Mouse (Mus musculus) frontal cortex, postnatal 25 days (tissue): ENCODE measurements around the gene Slc22a21.
"Not testable (repeated sequence)": the region's sequence is repeated elsewhere in the genome, so short reads cannot be mapped to it uniquely, and the experiment has no call there.

Experiments used
- DNase-seq, 2 experiments: peaks; one replicate each; pipeline ENCODE4 v3.0.0; 2022; ENCODE audit warnings: low spot score in 2 of 2

Gene Slc22a21

DNA sequence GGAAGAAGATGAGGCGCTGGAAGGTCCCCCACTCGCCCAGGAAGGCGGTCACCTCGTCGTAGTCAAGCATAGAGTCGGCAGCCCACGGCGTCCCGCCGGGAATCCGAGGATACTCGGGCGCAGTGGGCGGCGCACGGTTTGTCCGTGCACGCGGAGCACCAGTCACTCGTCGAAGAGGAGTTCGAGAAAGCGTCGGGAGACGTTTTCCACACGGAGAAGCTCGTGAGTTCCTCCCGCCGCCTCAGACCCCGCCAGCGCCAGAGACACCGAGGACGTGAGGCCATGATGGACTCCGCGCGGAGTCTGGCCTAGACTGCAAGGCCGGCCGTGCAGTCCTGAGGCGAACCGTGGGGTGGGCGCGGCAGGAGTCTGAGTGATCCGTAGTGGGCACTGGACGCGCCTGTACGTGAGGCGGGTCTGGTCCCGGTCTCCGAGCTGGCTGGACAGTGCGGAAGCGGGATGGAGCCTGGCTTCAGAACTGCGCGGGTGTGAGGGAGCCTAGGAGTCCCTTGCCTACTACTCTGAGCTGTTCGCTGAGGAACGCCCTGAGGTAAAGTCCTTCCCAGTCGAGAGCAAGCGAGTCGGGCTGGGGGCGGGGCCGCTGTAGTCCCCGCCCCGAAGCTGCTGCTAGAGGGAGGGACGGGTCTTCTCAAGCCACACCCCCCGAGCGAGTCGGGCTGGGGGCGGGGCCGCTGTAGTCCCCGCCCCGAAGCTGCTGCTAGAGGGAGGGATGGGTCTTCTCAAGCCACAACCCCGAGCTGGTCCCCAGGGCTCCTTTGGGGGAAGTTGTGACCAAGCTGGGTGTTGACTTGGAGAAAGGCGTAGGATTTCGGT, at the start of gene Slc22a21:
TSS of gene Slc22a21 (minus strand) at position 545 of the 834 bp plus-strand sequence.
- DNase-seq, result peak; percentile 7 to 13

DNA sequence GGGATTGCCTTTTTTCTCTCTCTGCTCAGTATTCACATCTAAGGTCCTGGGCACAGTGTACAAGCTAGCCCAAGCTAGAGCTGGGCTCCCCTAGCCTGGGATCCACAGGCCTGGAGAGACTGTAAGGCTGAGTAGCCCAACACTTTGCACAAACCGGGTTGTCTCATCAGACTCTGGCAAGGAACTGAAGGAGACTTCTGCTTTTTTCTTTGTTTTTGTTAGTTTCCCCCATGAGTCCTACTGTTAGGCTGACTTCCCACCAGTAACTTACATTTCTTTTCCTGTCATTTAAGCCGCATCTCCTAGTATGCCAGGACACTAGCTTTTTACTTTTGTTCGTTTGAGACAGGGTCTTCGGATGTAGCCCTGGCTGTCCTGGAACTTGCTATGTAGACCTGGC, 48.9 kb upstream of the Slc22a21 start:
- DNase-seq, result no peak

DNA sequence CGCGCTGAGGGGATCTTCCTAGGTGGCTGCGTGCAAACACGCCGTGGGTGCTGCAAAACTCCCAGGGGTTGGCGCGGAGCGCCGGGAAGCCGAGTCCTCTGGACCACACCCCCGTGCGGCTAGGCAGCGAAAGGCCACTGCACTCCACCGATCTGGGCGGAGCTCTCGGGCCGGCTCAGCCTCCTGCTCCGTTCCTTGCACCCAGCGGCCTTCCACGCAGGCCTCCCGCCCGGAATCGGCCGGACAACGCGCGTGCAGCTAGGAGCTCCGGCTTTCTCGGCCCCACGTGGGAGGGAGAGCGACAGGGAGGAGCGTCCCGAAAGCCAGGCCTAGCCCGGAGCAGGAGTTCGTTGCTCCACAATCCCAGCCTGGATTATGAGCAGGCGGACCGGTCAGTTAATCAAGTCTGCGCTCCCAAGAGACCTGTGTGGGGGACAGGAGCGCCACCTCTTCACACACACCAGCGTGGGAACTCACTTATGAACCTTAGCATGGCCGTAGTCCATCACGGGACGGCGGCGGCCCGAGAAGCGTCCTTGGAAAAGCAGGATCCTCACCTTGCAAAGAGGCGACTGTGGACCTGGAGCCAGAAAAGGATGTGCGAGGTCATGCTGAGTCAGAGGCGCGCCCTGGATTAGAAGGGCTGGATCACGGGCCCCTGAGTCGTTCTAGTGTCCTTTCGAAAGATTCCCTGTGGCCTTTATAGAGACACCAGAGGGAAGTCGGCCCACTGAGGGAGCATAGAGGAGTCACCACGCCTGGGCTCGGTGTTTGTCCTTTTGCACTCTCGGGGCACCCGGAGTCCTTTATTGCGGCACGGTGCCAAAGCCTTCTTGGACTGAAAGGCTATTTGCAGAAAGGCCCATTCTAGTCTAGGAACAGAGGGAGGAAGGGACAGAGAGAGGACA, 48.2 kb upstream of the Slc22a21 start, which contains the start of gene Slc22a4:
TSS of gene Slc22a4 (minus strand) at position 47 of the 908 bp plus-strand sequence.
- peak; percentile 35 to 50 for DNase-seq

DNA sequence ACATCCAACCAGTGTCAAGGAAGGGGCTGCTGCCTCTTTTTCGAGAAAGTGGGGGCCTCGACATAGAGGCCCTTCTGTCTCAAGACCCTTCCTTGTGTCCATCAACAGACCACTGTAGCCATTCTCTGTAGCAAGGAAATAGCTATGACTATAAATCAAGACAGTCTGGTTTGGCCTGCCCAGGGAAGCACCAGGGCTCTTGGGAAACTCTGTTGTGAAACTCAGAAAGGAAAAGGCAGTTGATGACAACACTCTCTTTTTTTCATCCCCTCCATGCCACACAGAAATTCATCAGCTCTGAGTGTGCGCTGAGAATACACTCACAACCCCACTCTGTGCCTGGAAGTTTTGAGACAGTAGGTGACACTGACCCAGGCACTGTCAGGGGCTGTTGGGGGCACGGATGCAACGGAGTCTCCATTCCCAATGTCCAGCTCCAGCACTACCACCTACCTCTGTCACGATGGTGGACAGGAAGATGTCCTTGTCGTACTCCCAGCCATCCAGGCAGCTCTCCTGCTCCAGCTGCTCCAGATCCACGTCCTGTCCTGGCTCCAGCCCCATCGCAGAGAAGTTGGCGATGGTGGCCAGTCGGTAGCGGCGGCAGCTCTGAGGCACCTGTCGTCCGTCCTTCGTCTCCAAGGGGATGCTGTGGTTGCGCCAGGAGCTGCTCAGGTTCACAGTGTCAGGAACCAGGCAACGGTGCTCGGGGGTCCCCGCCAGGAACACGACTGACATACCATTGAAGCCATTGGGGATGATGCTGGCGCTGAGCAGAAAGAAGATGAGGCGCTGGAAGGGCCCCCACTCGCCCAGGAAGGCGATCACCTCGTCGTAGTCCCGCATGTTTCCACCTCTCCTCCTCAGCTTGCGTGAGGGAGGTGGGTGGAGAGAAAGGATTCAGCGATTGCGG, 47.3 kb upstream of the Slc22a21 start:
- no peak for DNase-seq

DNA sequence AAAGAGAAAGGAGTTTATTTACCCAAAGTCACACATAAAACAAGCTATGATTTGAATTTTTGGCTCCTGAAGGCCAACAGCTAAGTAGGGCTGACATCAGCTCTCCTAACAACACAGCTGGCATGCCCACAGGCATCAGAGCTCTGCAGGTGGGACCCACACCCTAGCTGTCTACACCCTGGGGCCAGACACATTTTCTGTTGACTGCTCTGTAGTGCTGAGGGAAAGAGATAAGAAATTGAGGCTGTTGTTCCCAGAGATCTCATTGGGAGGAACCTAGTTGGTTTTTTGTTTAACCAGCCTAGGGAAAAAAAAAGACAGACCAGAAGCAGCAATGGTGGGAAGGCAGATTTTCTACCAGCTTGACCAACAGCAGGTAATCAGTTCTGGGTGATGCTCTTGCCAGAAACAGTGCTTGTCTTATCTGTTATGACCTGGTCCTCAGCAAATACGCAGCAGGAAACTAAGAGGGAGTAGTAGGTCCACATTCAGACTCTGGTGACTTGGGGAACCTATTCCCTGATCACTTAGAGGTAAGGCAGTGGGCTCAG, 46.4 kb upstream of the Slc22a21 start:
- no peak for DNase-seq

DNA sequence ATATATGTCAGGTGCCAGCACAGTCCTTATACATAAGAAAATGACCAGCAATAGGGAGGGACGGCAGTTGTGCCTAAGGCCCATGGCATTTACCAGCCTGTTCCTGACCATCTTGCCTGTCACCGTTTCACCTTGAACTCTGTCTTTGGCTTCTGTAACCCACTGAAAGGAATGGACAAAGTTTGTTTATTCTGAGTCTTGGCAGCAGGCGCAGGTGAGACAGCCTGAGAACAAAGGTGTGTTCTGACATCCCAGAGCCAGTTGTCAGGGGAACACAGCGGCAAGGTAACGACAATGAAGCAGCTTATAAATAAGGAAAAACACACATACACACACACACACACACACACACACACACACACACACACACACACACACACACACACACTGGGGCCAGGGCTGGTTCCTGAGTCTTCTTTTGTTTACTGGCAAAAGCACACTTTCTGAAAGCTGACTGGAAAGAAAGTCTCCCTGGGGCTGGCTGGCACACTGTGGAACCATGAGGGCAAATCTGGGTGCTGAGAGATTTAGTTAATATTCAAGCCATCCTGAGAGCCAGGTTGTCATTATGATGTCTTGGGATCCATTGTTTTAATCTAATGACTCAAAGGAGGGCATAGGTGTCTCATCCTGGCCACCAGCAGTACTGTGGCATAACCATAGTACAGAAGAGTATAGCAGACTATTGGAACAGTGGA, 41.4 kb upstream of the Slc22a21 start:
- no peak for DNase-seq

DNA sequence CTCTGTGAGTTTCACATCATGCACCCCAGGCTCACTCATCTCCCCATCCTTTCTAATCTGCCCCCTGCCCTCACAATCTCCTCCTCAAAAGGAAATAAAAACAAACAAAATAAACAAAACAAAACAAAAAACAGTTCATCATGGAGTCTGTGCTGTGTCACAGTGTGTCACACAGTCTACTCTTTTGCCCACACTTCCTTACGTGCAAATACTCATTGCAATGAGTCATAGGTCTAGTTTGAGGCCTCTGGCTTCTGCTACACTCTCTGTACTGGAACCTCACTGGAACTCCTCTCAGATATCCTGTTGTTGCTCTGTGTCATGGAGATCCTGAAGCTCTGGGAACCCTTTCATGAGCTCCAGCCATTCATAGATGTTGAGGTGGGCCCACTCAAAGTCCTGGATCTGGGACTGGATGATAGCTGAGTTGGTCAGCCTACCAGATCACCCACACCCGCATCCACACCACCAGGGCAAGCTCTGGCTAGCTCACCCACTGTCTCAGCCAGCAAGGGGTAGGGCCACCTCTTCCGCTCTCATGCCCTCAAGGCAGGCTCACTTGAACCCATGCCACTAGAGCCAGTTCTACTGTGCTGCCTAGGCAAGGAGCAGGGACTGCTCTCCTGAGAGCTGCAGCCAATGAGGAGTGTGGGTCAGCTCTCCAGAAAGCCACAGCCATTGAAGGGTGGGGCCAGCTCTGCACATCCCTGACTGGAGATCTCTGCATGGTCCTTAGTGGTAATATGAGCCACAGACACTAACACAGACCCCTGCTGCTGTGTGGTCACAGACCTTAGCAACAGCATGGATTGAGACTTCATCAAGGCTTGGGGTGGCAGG, 39.0 kb upstream of the Slc22a21 start:
- no peak for DNase-seq

DNA sequence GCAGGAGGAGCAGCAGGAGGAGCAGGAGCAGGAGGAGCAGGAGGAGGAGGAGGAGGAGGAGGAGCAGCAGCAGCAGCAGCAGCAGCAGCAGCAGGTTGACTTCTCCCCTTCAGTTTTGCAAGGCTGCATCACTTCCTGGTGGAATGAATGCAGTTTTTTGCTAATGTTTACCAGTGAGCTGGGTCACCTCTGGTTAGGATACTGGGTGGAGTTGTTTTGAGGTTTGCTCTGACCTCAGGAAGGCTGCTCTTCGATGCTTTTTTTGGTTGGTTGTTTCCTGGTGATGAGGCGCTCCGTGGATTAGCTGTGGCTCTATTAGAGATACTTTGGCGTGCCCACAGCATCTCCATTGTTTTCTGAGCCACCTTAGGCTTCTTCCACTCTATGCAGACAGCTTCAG, 37.5 kb upstream of the Slc22a21 start:
- no peak for DNase-seq

DNA sequence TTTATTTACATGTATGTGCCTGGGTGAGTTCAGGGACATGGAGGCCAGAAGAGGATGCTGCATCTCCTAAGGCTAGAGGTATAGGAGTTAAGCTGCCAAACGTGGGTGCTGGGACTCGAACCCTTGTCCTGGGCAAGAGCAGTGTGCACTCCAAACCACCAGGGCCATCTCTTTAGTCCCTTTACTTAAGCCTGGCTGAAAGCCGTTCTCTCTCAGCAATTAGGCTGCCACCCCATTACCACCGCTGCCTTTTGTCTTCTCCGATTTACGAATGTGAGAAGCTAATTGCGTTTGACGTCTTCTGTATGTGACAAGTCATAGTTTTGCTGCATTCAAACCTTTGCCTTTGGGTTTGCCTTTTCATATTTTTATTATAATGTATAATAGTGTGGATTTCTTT, 35.9 kb upstream of the Slc22a21 start:
- no peak for DNase-seq

DNA sequence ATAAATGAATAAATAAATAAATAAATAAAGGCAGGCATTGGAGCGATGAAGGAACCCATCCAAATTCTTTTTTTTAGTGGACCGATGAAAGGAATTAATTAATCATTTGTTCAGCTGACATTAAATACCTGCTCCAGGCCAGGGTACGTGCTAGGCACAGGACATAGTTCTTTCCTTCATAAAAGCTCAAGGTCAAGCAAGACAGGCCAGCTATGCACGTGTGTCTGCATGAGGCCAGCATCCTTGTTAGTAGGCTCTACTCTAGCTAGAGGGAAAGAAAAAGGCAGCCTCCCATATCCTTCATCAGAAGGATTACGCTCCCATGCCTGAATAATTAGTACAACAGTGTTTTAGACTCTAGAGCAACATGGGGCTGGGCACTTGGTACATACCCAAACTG, 32.8 kb upstream of the Slc22a21 start:
- DNase-seq, result no peak

DNA sequence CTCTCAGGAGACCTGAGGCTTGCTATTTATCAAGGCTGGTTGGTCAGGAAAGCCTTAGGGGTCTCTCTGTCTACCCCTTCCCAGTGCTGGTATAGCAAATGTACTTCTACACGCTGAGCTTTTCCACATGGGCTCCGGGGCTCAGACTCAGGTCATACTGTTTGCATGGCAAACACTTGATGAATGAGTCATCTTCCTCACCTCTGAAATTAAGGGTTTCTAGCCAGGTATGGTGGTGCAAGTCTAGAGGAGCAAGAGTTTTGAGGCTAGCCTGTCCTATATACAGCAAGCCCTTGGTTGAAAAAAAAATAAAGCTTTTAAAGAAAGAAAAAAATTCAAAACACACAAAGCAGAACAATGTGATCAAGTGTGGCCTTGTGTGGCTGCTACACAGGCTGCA, 31.1 kb upstream of the Slc22a21 start:
- DNase-seq, result no peak

DNA sequence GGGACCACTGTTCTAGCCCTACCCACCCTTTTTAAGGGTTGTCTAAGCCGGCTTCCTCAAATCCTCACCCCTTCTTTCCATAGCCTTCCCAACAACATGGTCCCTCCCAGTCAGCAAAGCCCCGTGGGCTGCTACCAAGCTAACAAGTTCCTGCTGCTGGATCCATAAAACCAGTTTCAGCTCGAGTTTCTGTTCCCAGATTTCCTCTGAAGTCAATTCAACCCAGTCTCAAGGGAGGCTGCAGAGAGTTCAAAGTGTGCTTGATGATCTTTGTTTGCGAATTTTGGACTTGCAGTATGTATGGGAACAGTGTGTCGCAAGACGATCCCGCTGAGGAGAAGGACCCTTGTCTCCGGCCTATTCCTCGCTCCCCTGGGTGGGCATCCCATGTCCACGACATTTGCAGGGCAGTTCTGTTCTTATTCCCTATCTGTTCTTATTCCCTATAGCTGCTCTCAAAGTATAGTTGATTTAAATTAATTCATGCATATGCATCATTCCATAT, 28.3 kb upstream of the Slc22a21 start:
- no peak for DNase-seq

DNA sequence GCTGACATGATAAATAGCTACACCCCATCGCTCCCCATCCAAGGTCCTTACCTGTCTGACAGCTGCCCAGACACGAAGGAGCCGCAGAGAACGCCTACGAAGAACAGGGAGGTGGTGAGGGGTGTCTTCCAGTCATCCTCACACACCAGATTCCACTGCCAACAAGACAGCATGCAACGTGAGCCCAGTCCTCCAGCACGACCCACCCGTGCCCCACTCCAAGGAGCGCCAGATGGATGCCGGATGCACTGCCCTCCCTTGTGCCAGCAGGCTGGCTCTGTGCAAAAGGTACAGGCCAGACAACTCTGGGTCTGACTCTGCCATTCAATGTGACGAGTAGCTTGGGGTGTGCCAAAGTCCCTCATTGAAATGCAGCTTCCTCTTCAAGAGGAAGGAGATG, 27.6 kb upstream of the Slc22a21 start:
- DNase-seq, result no peak

DNA sequence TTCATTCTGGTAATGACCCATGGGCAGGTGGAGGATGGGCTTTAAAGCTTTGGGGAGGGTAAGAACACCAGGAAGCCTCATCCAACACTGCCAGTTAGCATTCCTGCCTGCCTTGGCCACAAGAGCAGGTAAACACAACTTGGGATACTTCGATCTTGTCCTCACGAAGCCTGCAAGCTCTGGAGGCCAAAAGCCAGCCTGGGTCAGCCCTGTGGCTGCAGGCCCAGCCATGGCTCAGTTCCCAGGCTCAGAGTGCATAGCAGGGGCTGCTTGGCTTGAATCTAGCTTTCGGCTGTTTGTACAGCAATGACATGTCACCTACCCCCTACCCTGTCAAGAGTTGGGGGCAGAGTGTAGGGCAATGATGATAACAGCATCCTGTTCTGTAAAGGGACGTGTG, 26.8 kb upstream of the Slc22a21 start:
- no peak for DNase-seq

DNA sequence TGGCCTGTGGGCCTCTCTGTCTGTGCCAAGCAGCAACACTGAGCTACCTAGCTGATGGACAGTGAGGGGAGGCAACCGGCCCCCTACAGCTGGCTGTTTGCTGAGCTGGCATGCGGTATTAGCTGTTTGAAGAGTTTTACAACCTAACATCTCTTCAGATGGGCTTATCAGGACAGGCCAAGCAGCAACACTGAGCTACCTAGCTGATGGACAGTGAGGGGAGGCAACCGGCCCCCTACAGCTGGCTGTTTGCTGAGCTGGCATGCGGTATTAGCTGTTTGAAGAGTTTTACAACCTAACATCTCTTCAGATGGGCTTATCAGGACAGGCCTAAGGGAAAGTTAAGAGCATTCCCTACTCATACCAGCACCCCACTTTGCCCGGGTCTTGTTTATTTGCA, 26.2 kb upstream of the Slc22a21 start:
- DNase-seq, result not testable (repeated sequence)

DNA sequence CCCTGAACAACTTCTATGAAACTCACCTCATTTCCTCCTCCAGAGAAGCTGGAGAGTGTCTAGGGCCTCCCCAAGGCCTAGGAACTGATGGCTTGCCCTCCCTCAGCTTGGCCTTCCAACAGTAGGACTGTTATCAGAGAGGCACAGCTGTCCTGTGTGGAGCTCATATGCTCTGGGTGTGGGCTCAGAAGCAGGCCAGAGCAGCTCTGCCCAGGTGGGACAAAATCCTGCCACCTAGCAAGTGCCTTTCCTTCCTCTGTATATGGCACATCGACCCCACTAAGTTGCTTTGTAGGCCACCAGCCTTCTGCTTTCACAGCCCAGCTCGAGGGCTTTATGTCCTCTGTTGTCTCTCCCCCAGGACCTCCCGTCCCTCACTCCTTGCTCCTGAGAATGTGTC, 24.6 kb upstream of the Slc22a21 start:
- DNase-seq, result no peak

DNA sequence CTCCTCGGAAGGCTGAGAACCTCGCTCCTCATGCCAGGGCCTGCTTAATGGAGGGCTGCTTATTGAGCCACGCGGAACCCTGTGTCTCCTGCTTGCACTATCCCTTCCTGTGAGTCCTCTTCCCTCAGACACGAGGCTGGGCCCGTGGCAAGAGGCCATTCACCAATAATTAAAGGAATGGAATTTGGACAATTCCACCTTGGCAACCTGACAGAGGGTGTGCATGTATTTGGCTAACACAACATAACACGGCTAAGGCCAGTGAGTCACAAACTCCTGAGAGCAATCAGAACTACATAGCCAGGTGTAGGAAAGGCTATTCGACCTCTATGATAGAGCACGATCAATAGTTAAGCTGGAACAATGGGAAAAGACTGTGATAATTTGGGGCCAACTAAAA, 24.1 kb upstream of the Slc22a21 start:
- no peak for DNase-seq

DNA sequence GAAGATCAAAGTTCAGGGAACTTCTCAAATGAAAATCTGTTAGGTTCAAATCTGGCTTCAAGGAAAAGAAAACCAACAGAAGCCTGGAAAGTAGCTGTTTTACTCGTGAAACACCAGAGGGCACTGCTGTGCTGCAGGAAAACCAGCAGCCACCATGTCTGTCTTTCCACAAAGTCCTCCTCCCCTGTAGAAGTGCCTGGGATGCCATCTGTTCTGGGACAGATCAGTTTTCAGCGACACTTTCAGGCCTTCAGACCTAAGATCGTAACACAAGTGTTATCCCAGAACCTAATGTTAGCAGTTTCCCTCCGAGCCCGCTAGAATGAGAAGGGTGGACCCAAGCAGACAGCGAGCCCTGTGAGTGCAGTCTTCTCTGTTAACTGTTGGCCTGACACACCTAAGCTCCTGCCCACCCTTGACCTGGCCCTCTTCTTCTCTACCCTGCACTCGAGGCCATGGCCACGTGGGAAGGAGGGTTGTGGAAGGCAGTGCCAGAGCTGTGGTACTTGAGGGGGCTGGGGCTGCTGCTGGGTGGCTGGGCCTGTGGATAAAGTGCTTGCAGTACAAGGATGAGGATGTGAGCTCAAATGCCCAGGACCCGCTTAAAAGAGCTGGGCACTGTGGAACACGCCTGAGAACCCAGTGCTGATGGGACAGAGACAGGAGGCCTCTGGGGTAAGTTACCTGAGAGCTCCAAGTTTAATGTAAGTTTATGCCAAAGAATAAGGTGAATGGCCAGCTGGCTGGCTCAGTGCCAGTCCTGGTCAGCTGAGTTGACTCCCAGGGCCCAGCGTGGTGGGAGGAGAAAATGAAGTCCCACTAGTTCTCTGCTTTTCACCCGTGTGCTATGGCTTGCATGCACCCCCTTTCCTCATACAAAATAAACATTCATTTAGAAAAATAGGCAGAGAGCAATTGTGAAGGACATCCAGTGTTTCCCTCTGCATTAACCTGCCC, 22.9 kb upstream of the Slc22a21 start:
- peak; percentile 32 to 58 for DNase-seq
